8 mouse cellular contexts compared by ENCODE assay signal in genomic region chr1:74951556-74952210, GRCm38 (mm10). TPM values are rescaled to one million over a fixed set of nuclear protein-coding genes. Genes with fewer than 3 reads are reported as not detected.
DNase-seq lines count a peak whose midpoint lies in the region; ATAC-seq lines count a peak whose summit lies in the region.

Ihh (minus strand) TSS chr1:74951672.

- H3K36me3 ChIP-seq in heart, embryonic 13.5 days: no peaks in the 10 kb centered on the region
- no peaks in the 10 kb centered on the region for H3K36me3 ChIP-seq in heart, embryonic 15.5 days
- no peaks in the 10 kb centered on the region for H3K36me3 ChIP-seq in neural tube, embryonic 11.5 days (ENCODE audit: control insufficient read depth, insufficient read depth, low read length)

- H3K4me1 ChIP-seq in heart, embryonic 13.5 days: peaks cover 41% of the 10 kb centered on the region
- peaks cover 44% of the 10 kb centered on the region for H3K4me1 ChIP-seq in heart, embryonic 15.5 days (replicated peaks)
- peaks cover 10% of the 10 kb centered on the region; the same call in 1 of the 2 replicates for H3K4me1 ChIP-seq in neural tube, embryonic 11.5 days (ENCODE audit: control insufficient read depth, insufficient read depth, low read length)

- no peak within 1 kb of the TSS for H3K27ac ChIP-seq in heart, embryonic 13.5 days (replicated peaks)
- H3K27ac ChIP-seq in heart, embryonic 15.5 days: no peak within 1 kb of the TSS
- no peak within 1 kb of the TSS for H3K27ac ChIP-seq in neural tube, embryonic 11.5 days (ENCODE audit: low read depth, low read length)

- WGBS in heart, embryonic 13.5 days: 2% methylated on average over 38 of the region's 55 CpGs
- WGBS in heart, embryonic 15.5 days: 2% methylated on average over 52 of the region's 55 CpGs
- 1% methylated on average over 48 of the region's 55 CpGs for WGBS in neural tube, embryonic 11.5 days

- peaks cover 96% of the 10 kb centered on the region for H3K27me3 ChIP-seq in heart, embryonic 13.5 days (replicated peaks)
- H3K27me3 ChIP-seq in heart, embryonic 15.5 days: peaks cover 94% of the 10 kb centered on the region
- H3K27me3 ChIP-seq in neural tube, embryonic 11.5 days (ENCODE audit: control insufficient read depth, insufficient read depth, low read length): peaks cover 77% of the 10 kb centered on the region

- H3K4me3 ChIP-seq in heart, embryonic 13.5 days: peak within 1 kb of the TSS; percentile 53
- H3K4me3 ChIP-seq in heart, embryonic 15.5 days: peak within 1 kb of the TSS; percentile 45
- peak within 1 kb of the TSS; percentile 31 for H3K4me3 ChIP-seq in neural tube, embryonic 11.5 days (ENCODE audit: low read depth, low read length)

- H3K9ac ChIP-seq in heart, embryonic 13.5 days: peak within 1 kb of the TSS; percentile 41; the same call in 1 of the 2 replicates
- 0 out of 2 replicates have a peak within 1 kb of the TSS, but pooled peaks have one; percentile 16 for H3K9ac ChIP-seq in heart, embryonic 15.5 days
- H3K9ac ChIP-seq in neural tube, embryonic 11.5 days (ENCODE audit: low read length): no peak within 1 kb of the TSS

- H3K4me2 ChIP-seq in heart, embryonic 13.5 days: peak within 1 kb of the TSS; percentile 79
- peak within 1 kb of the TSS; percentile 77 for H3K4me2 ChIP-seq in heart, embryonic 15.5 days
- peak within 1 kb of the TSS; percentile 51 for H3K4me2 ChIP-seq in neural tube, embryonic 11.5 days (ENCODE audit: low read depth)

- intact Hi-C loops in heart, postnatal 25 days (cut with DNase I): no loop called here

- no peak for ATAC-seq in heart, embryonic 13.5 days (ENCODE audit: extremely low read depth, insufficient number of reproducible peaks, low FRiP score, low TSS enrichment)
- no peak for ATAC-seq in heart, embryonic 15.5 days (replicated peaks; ENCODE audit: insufficient number of reproducible peaks, insufficient read depth, low FRiP score, low read depth)
- no peak for ATAC-seq in neural tube, embryonic 11.5 days (ENCODE audit: insufficient read depth, low FRiP score, low TSS enrichment)
- ATAC-seq in monocyte, adult 5-6 weeks (replicated peaks; ENCODE audit: insufficient number of reproducible peaks, low FRiP score, low TSS enrichment, poor library complexity, severe bottlenecking): no peak

- H3K9me3 ChIP-seq in heart, embryonic 13.5 days: no peaks in the 10 kb centered on the region
- H3K9me3 ChIP-seq in heart, embryonic 15.5 days (replicated peaks): no peaks in the 10 kb centered on the region
- no peaks in the 10 kb centered on the region for H3K9me3 ChIP-seq in neural tube, embryonic 11.5 days (ENCODE audit: control insufficient read depth, low read length)

- DNase-seq in heart, postnatal 25 days (ENCODE audit: low spot score): no peak
- peak; percentile 56 to 85 for DNase-seq in kidney, postnatal 25 days
- peak; percentile 35 for DNase-seq in neural tube, embryonic 11.5 days (ENCODE audit: low spot score)
- no peak for DNase-seq in gastrocnemius, adult 18-20 months (ENCODE audit: low spot score)
- no peak for DNase-seq in Muller cell, postnatal 12 days (ENCODE audit: inconsistent ontology term)

RNA-seq across cellular contexts. Expression of gene Ihh, which starts in this region (rescaled TPM):
- 0.05 and 0.31 TPM in 2 replicates for polyA plus RNA-seq in heart, embryonic 13.5 days (2015; fragmentation: Nextera tagmentation; extraction: Ambion mirVana)
- under 1 TPM in 1 of 2 experiments, not detected in 1; 0.11 TPM for total RNA-seq in heart, postnatal 25 days (2021)
- 0.09 and 0.13 TPM in 2 replicates for polyA plus RNA-seq in heart, embryonic 15.5 days (2015; fragmentation: Nextera tagmentation; extraction: Ambion mirVana)
- polyA plus RNA-seq in neural tube, embryonic 11.5 days (2014; fragmentation: Nextera tagmentation; extraction: Ambion mirVana): not detected in 2 replicates
- total RNA-seq in gastrocnemius, adult 18-20 months (2021): under 1 TPM; 0.16 to 0.26 TPM
- not detected in 3 replicates for total RNA-seq in monocyte, adult 5-6 weeks (2017)

Comparison
In these comparisons a context has a peak if more than half of its experiments do, and no peak if none do; other contexts are left out.
1. Peak in DNase-seq, H3K4me3 ChIP-seq and H3K4me2 ChIP-seq in neural tube, embryonic 11.5 days; RNA of the gene not detected or under 1 TPM.
2. DNase-seq: peak in kidney, postnatal 25 days (2 of 2); none in heart, postnatal 25 days (single experiment), gastrocnemius, adult 18-20 months (single experiment) and Muller cell, postnatal 12 days (single experiment).
3. Peak in every context shown above with its lines, with median percentiles within 50 percentile points of each other: H3K4me2 ChIP-seq and H3K4me3 ChIP-seq.